8 mouse cellular contexts compared by ENCODE assay signal in genomic region chr1:152019196-152019595, GRCm38 (mm10).
DNase-seq lines count a peak whose midpoint lies in the region; ATAC-seq and TF ChIP-seq lines count a peak whose summit lies in the region.

No protein-coding gene starts in this region.

- no peaks in the 10 kb centered on the region for H3K36me3 ChIP-seq in hindbrain, embryonic 15.5 days
- no peaks in the 10 kb centered on the region for H3K36me3 ChIP-seq in lung, postnatal 0 days (ENCODE audit: insufficient read depth, low read length)

- no peak for TF ChIP-seq POLR2A in cerebellum, adult 2 months (IDR thresholded peaks at IDR 0.05; ENCODE audit: borderline replicate concordance, insufficient read depth, low read length)

- 38% methylated on average over 5 of the region's 5 CpGs for WGBS in hindbrain, embryonic 15.5 days
- 20% methylated on average over 5 of the region's 5 CpGs for WGBS in lung, postnatal 0 days
- WGBS in cerebellum, adult 2 months = 42% methylated on average over 5 of the region's 5 CpGs

- H3K27ac ChIP-seq in hindbrain, embryonic 15.5 days (replicated peaks) = 0 out of 2 replicates have a peak overlapping the region, but pooled peaks have one; percentile 14
- no peak overlapping the region for H3K27ac ChIP-seq in lung, postnatal 0 days (ENCODE audit: low read length)
- H3K27ac ChIP-seq in cerebellum, adult 2 months (ENCODE audit: insufficient read depth, low read length) = no peak overlapping the region

- no peak overlapping the region for H3K4me3 ChIP-seq in hindbrain, embryonic 15.5 days
- H3K4me3 ChIP-seq in lung, postnatal 0 days (ENCODE audit: low read depth, low read length) = no peak overlapping the region
- no peak overlapping the region for H3K4me3 ChIP-seq in cerebellum, adult 2 months (replicated peaks; ENCODE audit: insufficient read depth, low read depth, low read length)

- no peak for TF ChIP-seq EP300 in lung, postnatal 0 days (IDR thresholded peaks at IDR 0.05)

- peak; percentile 50 for TF ChIP-seq CTCF in lung, postnatal 0 days (IDR thresholded peaks at IDR 0.05)
- no peak for TF ChIP-seq CTCF in cerebellum, adult 2 months (IDR thresholded peaks at IDR 0.05; ENCODE audit: borderline replicate concordance, insufficient read depth, low read depth, low read length)

- peaks cover 7% of the 10 kb centered on the region for H3K4me1 ChIP-seq in hindbrain, embryonic 15.5 days (replicated peaks)
- H3K4me1 ChIP-seq in lung, postnatal 0 days (ENCODE audit: insufficient read depth, low read depth, low read length) = no peaks in the 10 kb centered on the region
- peaks cover 24% of the 10 kb centered on the region for H3K4me1 ChIP-seq in cerebellum, adult 2 months (ENCODE audit: control insufficient read depth, insufficient read depth, low read length)

- H3K9ac ChIP-seq in hindbrain, embryonic 15.5 days = no peak overlapping the region
- H3K9ac ChIP-seq in lung, postnatal 0 days (replicated peaks; ENCODE audit: low read depth) = no peak overlapping the region

- H3K4me2 ChIP-seq in hindbrain, embryonic 15.5 days = no peak overlapping the region
- H3K4me2 ChIP-seq in lung, postnatal 0 days (replicated peaks; ENCODE audit: low read depth, low read length) = no peak overlapping the region

- no peaks in the 10 kb centered on the region for H3K9me3 ChIP-seq in hindbrain, embryonic 15.5 days
- H3K9me3 ChIP-seq in lung, postnatal 0 days (ENCODE audit: low read length) = no peaks in the 10 kb centered on the region

- peak; percentile 99 for ATAC-seq in CD4-positive, CD25-positive, alpha-beta regulatory T cell, adult 4 months
- peak; percentile 66 for ATAC-seq in hindbrain, embryonic 15.5 days (ENCODE audit: low FRiP score, low read depth)
- peak; percentile 91 for ATAC-seq in lung, postnatal 0 days

- H3K27me3 ChIP-seq in hindbrain, embryonic 15.5 days = no peaks in the 10 kb centered on the region
- no peaks in the 10 kb centered on the region for H3K27me3 ChIP-seq in lung, postnatal 0 days (replicated peaks; ENCODE audit: insufficient read depth, low read length)
- H3K27me3 ChIP-seq in cerebellum, adult 2 months (ENCODE audit: control insufficient read depth, insufficient read depth, low read length) = no peaks in the 10 kb centered on the region

- intact Hi-C loops in left cerebral cortex, postnatal 10 days (cut with DNase I) = no loop called here

- DNase-seq in adrenal gland, adult (ENCODE audit: inconsistent age in 2 of 2, low spot score in 1 of 2) = peak; percentile 54 to 66
- no peak for DNase-seq in adrenal gland, adult 18-20 months (ENCODE audit: low spot score in 2 of 2)
- DNase-seq in lung, postnatal 0 days (ENCODE audit: low spot score) = peak; percentile 77
- DNase-seq in thymus, postnatal 0 days (ENCODE audit: low spot score) = peak; percentile 65
- no peak for DNase-seq in left cerebral cortex, postnatal 10 days (ENCODE audit: extremely low spot score in 1 of 2, low spot score in 2 of 2)
- DNase-seq in cerebellum, adult 2 months = no peak

Comparison
In these comparisons a context has a peak if more than half of its experiments do, and no peak if none do; other contexts are left out.
1. DNase-seq: peak in adrenal gland, adult (2 of 2), lung, postnatal 0 days (single experiment) and thymus, postnatal 0 days (single experiment); none in adrenal gland, adult 18-20 months (0 of 2), left cerebral cortex, postnatal 10 days (0 of 2) and cerebellum, adult 2 months (0 of 2).
2. Peak in every context shown above with its lines, with median percentiles within 50 percentile points of each other: ATAC-seq.